Mouse (Mus musculus): Measurements from ENCODE around the gene Aloxe3.
A peak's percentile ranks its signal among the peaks of the same experiment; 100 is the strongest.

Aloxe3 gene

GRCm38 (mm10) chr11:69180120-69180519, 54.4 kb downstream of the Aloxe3 start:
- DNase-seq (ENCODE audit: low spot score) = no peak

- no peak for DNase-seq (ENCODE audit: low spot score)
These were observed 59.3 kb downstream of the Aloxe3 start for GRCm38 (mm10) chr11:69185031-69185430.

- DNase-seq (ENCODE audit: low spot score) = no peak
These were observed 60.2 kb downstream of the Aloxe3 start for GRCm38 (mm10) chr11:69185936-69186335.

- DNase-seq (ENCODE audit: low spot score) = peak; percentile 62
These were observed 67.1 kb downstream of the Aloxe3 start for GRCm38 (mm10) chr11:69192840-69193239.

- no peak for DNase-seq (ENCODE audit: low spot score)
These were observed 71.1 kb downstream of the Aloxe3 start for GRCm38 (mm10) chr11:69196766-69197165.

GRCm38 (mm10) chr11:69197194-69197593, 71.5 kb downstream of the Aloxe3 start:
- no peak for DNase-seq (ENCODE audit: low spot score)

- no peak for DNase-seq (ENCODE audit: low spot score)
These were observed 72.0 kb downstream of the Aloxe3 start, which contains the start of gene Alox8 for GRCm38 (mm10) chr11:69197743-69198142. TSS of gene Alox8 (minus strand) at chr11:69197843.
